Mouse (Mus musculus): ENCODE measurements around the gene Hoga1. TPM values are rescaled to one million over a fixed set of nuclear protein-coding genes. Genes with fewer than 3 reads are reported as not detected.
A peak's percentile ranks its signal among the peaks of the same experiment; 100 is the strongest.

Gene Hoga1
- polyA plus RNA-seq, 1 experiment from 2014 or later = 1.4 TPM

DNA sequence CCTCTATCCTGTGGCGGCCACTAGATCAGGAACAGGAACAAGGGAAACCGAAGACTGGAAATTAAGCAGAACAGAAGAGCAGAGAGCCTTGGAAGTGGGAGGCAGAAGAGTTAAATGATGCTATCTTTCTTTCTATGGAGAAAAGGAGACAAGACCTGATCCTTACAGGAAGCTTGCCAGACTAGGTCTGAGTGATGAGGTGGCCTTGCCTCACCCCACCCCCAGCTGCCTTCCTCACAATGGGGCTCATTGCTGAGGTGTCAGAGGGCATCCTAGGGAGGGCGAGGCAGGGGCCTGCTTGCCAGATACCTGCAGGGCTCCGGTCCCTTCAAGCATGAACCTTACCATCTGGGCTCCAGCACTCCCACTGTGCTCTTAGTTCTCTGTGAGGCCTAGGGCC, 6.5 kb downstream of the Hoga1 start, which contains the start of gene 4933411K16Rik:
Gene 4933411K16Rik (plus strand): TSS at position 301 of the 400 bp plus-strand sequence.
- Histone ChIP-seq H3K9me3 (ENCODE audit: control insufficient read depth, low read length) (no peaks in the 10 kb centered on the region), H3K27ac (ENCODE audit: low read depth) (no peak within 1 kb of the TSS), H3K9ac (ENCODE audit: low read length) (no peak within 1 kb of the TSS), H3K4me3 (ENCODE audit: low read depth, low read length) (no peak within 1 kb of the TSS), H3K4me2 (ENCODE audit: low read length) (no peak within 1 kb of the TSS), H3K27me3 (replicated peaks; ENCODE audit: control insufficient read depth, insufficient read depth, low read length) (no peaks in the 10 kb centered on the region), H3K36me3 (ENCODE audit: control insufficient read depth, insufficient read depth, low read length) (no peaks in the 10 kb centered on the region), H3K4me1 (replicated peaks; ENCODE audit: control insufficient read depth, insufficient read depth, low read length) (no peaks in the 10 kb centered on the region)
- no peak for ATAC-seq (replicated peaks; ENCODE audit: low FRiP score, low TSS enrichment, low read depth)
- DNase-seq (ENCODE audit: low spot score) = no peak
- WGBS = 60% methylated on average over 4 of the region's 4 CpGs

DNA sequence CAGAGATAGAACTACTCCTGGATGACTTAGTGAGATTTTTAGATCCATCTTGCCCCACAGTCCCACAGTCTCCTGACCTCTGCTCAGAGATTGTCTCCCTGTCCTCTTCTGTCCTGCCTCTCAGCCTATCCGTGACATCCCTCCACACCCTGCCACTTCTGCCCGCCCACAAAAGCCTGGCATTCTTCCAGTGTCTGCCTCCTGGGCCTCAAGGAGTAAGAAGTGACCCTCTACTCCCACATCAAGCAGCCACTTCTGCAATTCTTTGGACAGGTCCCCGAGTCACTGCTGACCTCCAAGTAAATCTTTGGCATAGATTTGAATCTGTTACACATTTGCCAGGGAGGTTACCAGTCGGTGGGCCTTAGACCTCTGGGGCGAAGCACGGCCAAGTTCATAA, 8.8 kb downstream of the Hoga1 start:
- Histone ChIP-seq H3K36me3 (ENCODE audit: control insufficient read depth, insufficient read depth, low read length) (no peaks in the 10 kb centered on the region), H3K4me2 (ENCODE audit: low read length) (no peak overlapping the region), H3K4me3 (ENCODE audit: low read depth, low read length) (no peak overlapping the region), H3K9me3 (ENCODE audit: control insufficient read depth, low read length) (no peaks in the 10 kb centered on the region), H3K27me3 (replicated peaks; ENCODE audit: control insufficient read depth, insufficient read depth, low read length) (no peaks in the 10 kb centered on the region), H3K4me1 (replicated peaks; ENCODE audit: control insufficient read depth, insufficient read depth, low read length) (no peaks in the 10 kb centered on the region), H3K27ac (ENCODE audit: low read depth) (no peak overlapping the region), H3K9ac (ENCODE audit: low read length) (no peak overlapping the region)
- DNase-seq (ENCODE audit: low spot score) (no peak), ATAC-seq (replicated peaks; ENCODE audit: low FRiP score, low TSS enrichment, low read depth) (no peak)
- WGBS = 74% methylated on average over 6 of the region's 6 CpGs

DNA sequence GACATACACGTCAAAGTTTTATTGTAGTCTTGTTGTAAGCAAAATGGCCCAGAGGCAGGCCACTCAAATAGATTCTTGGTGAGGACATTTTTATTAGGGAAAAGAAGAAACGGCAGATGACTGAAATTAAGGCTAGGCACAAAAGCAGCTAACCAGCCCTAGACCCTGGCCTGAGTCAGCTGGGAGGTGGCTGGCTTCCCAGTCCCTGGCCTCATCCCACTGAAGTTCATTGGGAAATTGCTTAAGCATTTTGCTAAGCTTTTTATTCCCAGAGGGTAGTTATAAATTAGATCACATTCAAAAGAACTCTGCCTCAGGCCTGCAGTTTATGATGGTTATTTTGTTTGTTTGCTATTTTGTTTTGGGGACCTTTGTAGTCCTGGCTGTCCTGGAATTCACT, 10.5 kb downstream of the Hoga1 start:
- WGBS = 76% methylated on average over 2 of the region's 2 CpGs
- DNase-seq (ENCODE audit: low spot score) (no peak), ATAC-seq (replicated peaks; ENCODE audit: low FRiP score, low TSS enrichment, low read depth) (no peak)

DNA sequence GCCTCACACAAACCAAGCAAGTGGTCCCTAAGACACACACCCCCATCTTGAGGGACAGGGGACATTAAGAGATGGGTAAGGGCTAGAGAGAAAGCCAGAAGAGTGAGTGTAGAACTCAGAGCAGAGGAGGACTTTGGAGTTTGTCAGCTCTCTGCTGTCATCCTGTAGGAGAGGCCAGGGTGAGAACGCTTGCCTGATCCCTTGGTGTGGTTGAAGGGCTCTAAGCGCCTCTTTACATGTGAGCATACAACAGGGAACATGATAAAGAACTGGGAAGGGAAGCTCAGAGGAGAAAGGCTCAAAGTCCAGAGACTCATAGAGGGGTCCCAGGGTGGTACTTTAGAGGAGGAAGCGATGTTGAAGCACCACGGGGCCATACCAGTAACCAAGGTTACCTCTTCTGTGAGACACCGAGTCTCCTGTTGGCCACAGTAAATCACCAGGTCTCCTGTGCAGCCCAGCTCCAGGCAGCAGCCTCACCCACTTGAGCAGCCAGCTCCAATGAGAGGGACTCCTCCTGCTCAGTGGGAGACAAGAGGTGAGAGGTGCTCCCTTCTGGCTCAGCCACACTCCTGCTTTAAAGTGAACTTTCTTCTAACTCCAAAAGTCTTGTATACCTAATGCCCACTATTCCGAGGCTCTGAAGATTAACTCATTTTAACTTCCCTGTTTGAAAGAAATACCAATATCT, 11.5 kb downstream of the Hoga1 start:
- H3K27me3 ChIP-seq (replicated peaks; ENCODE audit: control insufficient read depth, insufficient read depth, low read length) = no peaks in the 10 kb centered on the region
- no peaks in the 10 kb centered on the region for H3K4me1 ChIP-seq (replicated peaks; ENCODE audit: control insufficient read depth, insufficient read depth, low read length)
- no peaks in the 10 kb centered on the region for H3K36me3 ChIP-seq (ENCODE audit: control insufficient read depth, insufficient read depth, low read length)
- no peak overlapping the region for H3K9ac ChIP-seq (ENCODE audit: low read length)
- DNase-seq (ENCODE audit: low spot score) = peak; percentile 46
- no peaks in the 10 kb centered on the region for H3K9me3 ChIP-seq (ENCODE audit: control insufficient read depth, low read length)
- no peak overlapping the region for H3K4me3 ChIP-seq (ENCODE audit: low read depth, low read length)
- no peak overlapping the region for H3K4me2 ChIP-seq (ENCODE audit: low read length)
- no peak for ATAC-seq (replicated peaks; ENCODE audit: low FRiP score, low TSS enrichment, low read depth)
- H3K27ac ChIP-seq (ENCODE audit: low read depth) = no peak overlapping the region
- 77% methylated on average over 6 of the region's 6 CpGs for WGBS

More for the DNA sequence above, 10.5 kb downstream of the Hoga1 start:
- Histone ChIP-seq H3K27ac (ENCODE audit: low read depth) (no peak overlapping the region), H3K9ac (ENCODE audit: low read length) (no peak overlapping the region), H3K27me3 (replicated peaks; ENCODE audit: control insufficient read depth, insufficient read depth, low read length) (no peaks in the 10 kb centered on the region), H3K9me3 (ENCODE audit: control insufficient read depth, low read length) (no peaks in the 10 kb centered on the region), H3K36me3 (ENCODE audit: control insufficient read depth, insufficient read depth, low read length) (no peaks in the 10 kb centered on the region), H3K4me3 (ENCODE audit: low read depth, low read length) (no peak overlapping the region), H3K4me2 (ENCODE audit: low read length) (no peak overlapping the region), H3K4me1 (replicated peaks; ENCODE audit: control insufficient read depth, insufficient read depth, low read length) (no peaks in the 10 kb centered on the region)

DNA sequence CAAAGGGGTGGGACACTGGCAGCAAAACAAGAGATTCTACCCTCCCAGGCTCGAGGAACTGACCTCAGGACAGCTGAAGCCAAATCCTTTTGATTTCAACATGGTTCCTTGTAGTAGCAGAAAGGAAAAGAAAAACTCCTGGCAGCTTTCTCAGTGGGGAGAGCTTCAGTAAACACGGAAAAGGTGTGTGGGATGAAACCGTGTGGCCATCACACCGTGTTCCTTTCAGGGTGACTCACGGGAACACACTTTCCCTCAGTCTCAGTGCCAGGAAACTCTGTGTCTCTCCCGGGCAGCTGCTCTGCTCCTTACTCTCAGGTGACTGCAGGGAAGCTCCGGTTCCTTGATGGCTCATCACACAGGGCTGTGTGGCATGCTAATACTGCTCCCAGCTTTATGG, 13.0 kb downstream of the Hoga1 start:
- no peaks in the 10 kb centered on the region for H3K9me3 ChIP-seq (ENCODE audit: control insufficient read depth, low read length)
- H3K4me3 ChIP-seq (ENCODE audit: low read depth, low read length) = no peak overlapping the region
- H3K27ac ChIP-seq (ENCODE audit: low read depth) = no peak overlapping the region
- ATAC-seq (replicated peaks; ENCODE audit: low FRiP score, low TSS enrichment, low read depth) (no peak), DNase-seq (ENCODE audit: low spot score) (peak; percentile 47)
- H3K27me3 ChIP-seq (replicated peaks; ENCODE audit: control insufficient read depth, insufficient read depth, low read length) = no peaks in the 10 kb centered on the region
- H3K4me2 ChIP-seq (ENCODE audit: low read length) = no peak overlapping the region
- H3K9ac ChIP-seq (ENCODE audit: low read length) = no peak overlapping the region
- no peaks in the 10 kb centered on the region for H3K36me3 ChIP-seq (ENCODE audit: control insufficient read depth, insufficient read depth, low read length)
- WGBS = 63% methylated on average over 7 of the region's 7 CpGs
- no peaks in the 10 kb centered on the region for H3K4me1 ChIP-seq (replicated peaks; ENCODE audit: control insufficient read depth, insufficient read depth, low read length)

DNA sequence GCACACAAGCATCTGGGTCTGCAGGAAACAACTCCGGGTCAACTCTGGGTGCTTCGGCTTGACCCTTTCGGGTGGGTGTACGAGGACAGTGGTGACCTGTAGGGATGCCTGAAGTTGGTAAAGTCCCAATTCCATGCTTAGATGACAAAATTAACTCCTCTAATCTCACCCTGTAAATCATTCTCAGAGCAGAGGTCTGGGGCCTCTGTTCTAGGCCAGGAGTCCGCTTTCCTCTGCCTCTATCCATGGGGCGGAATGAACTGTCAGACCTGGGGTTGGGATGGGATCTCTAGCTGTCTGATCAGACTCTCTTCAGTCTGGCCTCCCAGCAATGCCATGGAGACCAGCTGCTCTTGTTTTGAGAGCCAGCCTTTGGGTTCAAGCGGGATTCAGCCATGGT, 16.0 kb downstream of the Hoga1 start:
- DNase-seq (ENCODE audit: low spot score) (no peak), ATAC-seq (replicated peaks; ENCODE audit: low FRiP score, low TSS enrichment, low read depth) (no peak)
- Histone ChIP-seq H3K9ac (ENCODE audit: low read length) (no peak overlapping the region), H3K27ac (ENCODE audit: low read depth) (no peak overlapping the region), H3K4me2 (ENCODE audit: low read length) (no peak overlapping the region), H3K9me3 (ENCODE audit: control insufficient read depth, low read length) (no peaks in the 10 kb centered on the region), H3K4me3 (ENCODE audit: low read depth, low read length) (no peak overlapping the region), H3K36me3 (ENCODE audit: control insufficient read depth, insufficient read depth, low read length) (no peaks in the 10 kb centered on the region), H3K4me1 (replicated peaks; ENCODE audit: control insufficient read depth, insufficient read depth, low read length) (no peaks in the 10 kb centered on the region), H3K27me3 (replicated peaks; ENCODE audit: control insufficient read depth, insufficient read depth, low read length) (no peaks in the 10 kb centered on the region)
- WGBS = 89% methylated on average over 7 of the region's 7 CpGs

DNA sequence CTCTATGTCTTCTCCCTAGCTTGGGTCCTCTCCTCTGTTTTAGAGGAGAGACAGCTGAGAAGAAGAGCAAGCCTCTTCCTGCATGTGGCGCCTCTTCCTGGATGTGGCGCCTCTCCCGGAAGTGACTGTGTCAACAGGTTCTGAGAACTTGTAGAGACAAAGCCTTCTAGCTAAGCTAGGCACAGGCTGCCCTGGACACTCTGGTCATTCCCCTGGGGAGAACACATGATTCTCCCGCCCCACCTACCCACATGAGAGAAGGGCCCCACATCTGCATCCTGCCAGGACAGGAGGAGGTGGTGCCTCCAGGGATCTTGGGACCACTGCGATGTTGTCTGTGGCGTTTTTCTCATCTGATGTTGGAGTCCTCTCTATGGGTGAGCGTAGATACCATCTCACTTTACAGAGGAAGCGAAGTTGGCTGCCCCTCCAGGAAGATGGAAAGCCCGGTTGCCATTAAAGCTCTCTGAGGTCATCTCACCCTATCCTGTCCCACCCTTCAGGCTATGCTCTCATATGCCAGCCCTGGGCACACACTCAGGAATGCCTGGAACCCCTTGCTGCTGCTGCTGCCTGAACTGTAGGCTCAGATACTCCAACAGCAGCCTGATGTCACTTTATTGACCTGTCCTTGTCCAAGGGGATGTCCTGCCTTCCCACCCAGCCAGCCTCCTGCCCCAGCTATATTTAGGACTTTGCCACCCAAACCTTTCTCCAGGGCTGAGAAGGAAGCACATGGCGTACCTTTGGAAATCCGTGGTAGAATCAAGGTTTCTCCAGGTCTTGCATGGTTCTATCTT, 23.2 kb downstream of the Hoga1 start:
- 75% methylated on average over 11 of the region's 11 CpGs for WGBS
- Histone ChIP-seq H3K4me2 (ENCODE audit: low read length) (no peak overlapping the region), H3K4me3 (ENCODE audit: low read depth, low read length) (no peak overlapping the region), H3K9ac (ENCODE audit: low read length) (no peak overlapping the region), H3K36me3 (ENCODE audit: control insufficient read depth, insufficient read depth, low read length) (no peaks in the 10 kb centered on the region), H3K4me1 (replicated peaks; ENCODE audit: control insufficient read depth, insufficient read depth, low read length) (no peaks in the 10 kb centered on the region), H3K27ac (ENCODE audit: low read depth) (no peak overlapping the region), H3K9me3 (ENCODE audit: control insufficient read depth, low read length) (no peaks in the 10 kb centered on the region), H3K27me3 (replicated peaks; ENCODE audit: control insufficient read depth, insufficient read depth, low read length) (no peaks in the 10 kb centered on the region)
- no peak for DNase-seq (ENCODE audit: low spot score)
- ATAC-seq (replicated peaks; ENCODE audit: low FRiP score, low TSS enrichment, low read depth) = no peak

DNA sequence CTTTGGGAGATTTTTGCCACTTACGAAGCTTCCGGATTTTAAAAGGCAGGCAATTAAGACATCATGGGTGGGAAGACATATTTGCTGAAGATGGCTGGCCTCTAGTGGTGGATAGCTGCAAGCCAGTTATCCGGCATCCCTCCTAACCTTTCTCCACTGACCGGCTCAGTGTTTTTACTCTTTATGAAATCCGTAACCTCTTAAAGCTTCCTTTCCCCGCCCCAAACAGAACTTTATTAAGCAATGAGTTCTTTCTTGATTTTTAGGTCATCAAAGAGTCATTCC, 23.8 kb downstream of the Hoga1 start:
- ATAC-seq (replicated peaks; ENCODE audit: low FRiP score, low TSS enrichment, low read depth) (no peak), DNase-seq (ENCODE audit: low spot score) (no peak)
- no peak overlapping the region for H3K4me2 ChIP-seq (ENCODE audit: low read length)
- 53% methylated on average over 6 of the region's 6 CpGs for WGBS
- H3K27ac ChIP-seq (ENCODE audit: low read depth) = no peak overlapping the region
- no peaks in the 10 kb centered on the region for H3K27me3 ChIP-seq (replicated peaks; ENCODE audit: control insufficient read depth, insufficient read depth, low read length)
- H3K4me3 ChIP-seq (ENCODE audit: low read depth, low read length) = no peak overlapping the region
- no peaks in the 10 kb centered on the region for H3K9me3 ChIP-seq (ENCODE audit: control insufficient read depth, low read length)
- no peaks in the 10 kb centered on the region for H3K36me3 ChIP-seq (ENCODE audit: control insufficient read depth, insufficient read depth, low read length)
- H3K9ac ChIP-seq (ENCODE audit: low read length) = no peak overlapping the region
- no peaks in the 10 kb centered on the region for H3K4me1 ChIP-seq (replicated peaks; ENCODE audit: control insufficient read depth, insufficient read depth, low read length)

DNA sequence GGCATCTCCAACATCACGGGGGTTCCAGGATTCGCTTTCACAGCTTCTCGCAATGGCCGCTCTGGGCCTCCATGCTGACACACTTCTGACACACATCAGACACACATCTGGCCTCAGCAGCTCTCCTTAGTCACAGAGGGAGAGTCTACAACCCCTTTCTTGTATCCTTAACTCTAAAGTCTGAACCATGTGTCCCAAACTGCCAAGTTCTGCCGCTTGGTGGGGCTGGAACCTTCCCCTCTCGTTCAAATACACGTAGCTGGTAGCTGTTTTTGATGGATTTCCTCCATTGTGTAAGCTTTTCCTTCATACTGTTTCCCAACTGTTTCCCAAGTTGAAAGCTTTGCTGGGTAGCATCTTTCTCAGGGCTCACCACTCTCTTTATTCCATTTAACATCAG, 25.8 kb downstream of the Hoga1 start:
- Histone ChIP-seq H3K4me2 (ENCODE audit: low read length) (no peak overlapping the region), H3K27me3 (replicated peaks; ENCODE audit: control insufficient read depth, insufficient read depth, low read length) (no peaks in the 10 kb centered on the region), H3K9ac (ENCODE audit: low read length) (no peak overlapping the region), H3K27ac (ENCODE audit: low read depth) (no peak overlapping the region), H3K36me3 (ENCODE audit: control insufficient read depth, insufficient read depth, low read length) (peaks cover 17% of the 10 kb centered on the region), H3K4me3 (ENCODE audit: low read depth, low read length) (no peak overlapping the region), H3K9me3 (ENCODE audit: control insufficient read depth, low read length) (no peaks in the 10 kb centered on the region), H3K4me1 (replicated peaks; ENCODE audit: control insufficient read depth, insufficient read depth, low read length) (no peaks in the 10 kb centered on the region)
- ATAC-seq (replicated peaks; ENCODE audit: low FRiP score, low TSS enrichment, low read depth) (no peak), DNase-seq (ENCODE audit: low spot score) (no peak)
- WGBS = 67% methylated on average over 7 of the region's 7 CpGs

All from intestine, embryonic 14.5 days (tissue).